Mouse (Mus musculus) bone marrow, adult 2 months (tissue): Measurements from ENCODE around the gene Rnf7. TPM values are rescaled to one million over a fixed set of nuclear protein-coding genes. Genes with fewer than 3 reads are reported as not detected.
"Not testable (repeated sequence)": the region's sequence is repeated elsewhere in the genome, so short reads cannot be mapped to it uniquely, and the experiment has no call there.

Source experiments
- H3K27ac ChIP-seq: fragments of 200-500 bp; 2 replicates; pipeline ENCODE4 v1.5.1; 2012; ENCODE audit warnings: low read depth, mild to moderate bottlenecking, control low read depth, inconsistent platforms, low read length; ENCODE audit not compliant: control insufficient read depth, poor library complexity, insufficient read depth
- H3K4me1 ChIP-seq: fragments of 200-500 bp; 2 replicates; pipeline ENCODE4 v1.6.1; 2011; ENCODE audit warnings: low read length; ENCODE audit not compliant: control insufficient read depth, insufficient read depth
- H3K4me3 ChIP-seq: fragments of 200-500 bp; replicated peaks from 2 replicates; pipeline ENCODE3; 2011; ENCODE audit warnings: mild to moderate bottlenecking, low read depth, low read length, control low read depth; ENCODE audit not compliant: control insufficient read depth
- CTCF ChIP-seq: fragments of 200-500 bp; IDR thresholded peaks from 2 replicates; pipeline ENCODE4 v1.5.1; 2011; ENCODE audit warnings: low read length, control low read depth; ENCODE audit not compliant: control insufficient read depth, insufficient read depth
- POLR2A ChIP-seq: fragments of 200-500 bp; IDR thresholded peaks from 2 replicates; pipeline ENCODE4 v1.6.1; 2011; ENCODE audit warnings: low read depth, mild to moderate bottlenecking, control low read depth, low read length, borderline replicate concordance; ENCODE audit not compliant: control insufficient read depth
- WGBS: fragments of 180-500 bp; shearing (Covaris S2); methylation state at CpG from one replicate; pipeline ENCODE4 v1.1.7; 2018; 5-methylcytosine and 5-hydroxymethylcytosine counted together
- polyA plus RNA-seq: library from polyadenylated mRNA; stranded (reverse); fragments of >200 nt; gene quantifications from 2 replicates; pipeline ENCODE4 v1.2.4, GENCODE M21; 2011; ENCODE audit warnings: low replicate concordance; ENCODE audit not compliant: missing spikeins, insufficient read depth, insufficient read length

Gene Rnf7
- polyA plus RNA-seq, 1 experiment = 62.2 TPM

DNA sequence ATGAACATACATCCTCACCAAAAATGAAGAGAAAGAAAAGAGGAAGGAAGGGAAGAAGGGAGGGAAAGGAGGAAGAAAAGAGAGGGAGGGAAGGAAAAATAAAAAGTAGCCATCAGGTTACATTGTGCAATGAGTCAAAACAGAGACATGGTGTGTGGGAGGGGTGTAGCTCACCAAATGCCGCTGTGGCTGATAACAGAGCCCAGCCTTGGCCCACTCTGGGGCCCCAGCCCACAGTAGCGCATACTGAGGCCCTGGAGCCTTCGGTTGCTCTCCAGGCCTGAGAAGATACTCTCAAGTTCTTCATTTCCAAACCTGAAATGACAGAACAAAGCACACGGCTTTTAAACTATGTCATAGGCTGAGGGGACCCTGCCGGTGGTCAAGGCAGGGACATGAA lies 35.8 kb upstream of the Rnf7 start:
- TF ChIP-seq CTCF = no peak
- TF ChIP-seq POLR2A = no peak
- WGBS = 45% methylated on average over 5 of the region's 5 CpGs
- Histone ChIP-seq H3K4me3 (no peak overlapping the region), H3K4me1 (peaks cover 3% of the 10 kb centered on the region; the same call in 1 of the 2 replicates), H3K27ac (no peak overlapping the region)

- Histone ChIP-seq H3K4me1 (no peaks in the 10 kb centered on the region), H3K4me3 (no peak overlapping the region), H3K27ac (no peak overlapping the region)
- whole genome bisulfite sequencing = 68% methylated on average over 10 of the region's 10 CpGs
- TF ChIP-seq POLR2A (no peak), CTCF (no peak)
Measured at GRCm38 (mm10) chr9:96506011-96506498, 27.6 kb upstream of the Rnf7 start.

- Histone ChIP-seq H3K27ac (no peak overlapping the region), H3K4me1 (no peaks in the 10 kb centered on the region), H3K4me3 (no peak overlapping the region)
- WGBS = 91% methylated on average over 4 of the region's 4 CpGs
- no peak for TF ChIP-seq CTCF
- no peak for TF ChIP-seq POLR2A
Measured at GRCm38 (mm10) chr9:96505156-96505555, 26.7 kb upstream of the Rnf7 start.

DNA sequence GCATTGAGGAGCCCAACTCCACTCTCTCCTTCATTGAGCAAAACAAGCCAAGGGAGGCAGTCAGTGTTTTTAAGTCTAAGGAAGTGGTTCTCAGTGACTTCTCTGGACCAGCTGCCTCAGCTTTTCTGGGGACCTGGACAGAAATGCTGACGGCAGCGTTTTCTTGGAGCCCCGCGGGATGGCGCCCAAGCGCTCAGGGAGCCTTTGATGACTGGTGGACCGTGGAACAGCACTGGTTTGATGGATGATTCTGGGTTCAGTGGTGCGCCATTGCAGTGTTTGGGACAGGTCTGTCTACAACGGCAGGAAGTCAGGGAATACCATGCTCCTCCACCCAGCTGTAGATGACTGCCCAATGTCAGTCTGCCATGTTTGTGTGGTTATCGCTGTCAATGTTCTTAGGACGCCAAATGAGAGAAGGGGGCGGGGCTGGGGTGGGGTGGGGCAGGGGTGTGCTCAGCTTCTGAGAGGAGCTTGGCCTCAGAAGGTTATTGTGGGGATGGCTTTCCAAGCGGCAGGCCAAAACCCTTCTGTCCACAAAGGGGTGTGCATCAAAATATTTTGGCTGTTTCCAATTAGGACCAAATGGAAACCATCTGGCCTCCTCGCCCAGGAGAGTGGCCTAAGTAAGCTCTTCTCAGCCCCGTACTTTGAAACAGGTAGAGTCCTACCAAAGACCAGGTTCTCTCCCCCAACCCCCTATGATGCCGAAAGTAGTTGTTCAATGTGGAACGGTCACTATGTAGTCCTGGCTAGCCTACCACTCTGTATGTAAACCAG lies 25.8 kb upstream of the Rnf7 start:
- no peak for TF ChIP-seq POLR2A
- no peak for TF ChIP-seq CTCF
- 85% methylated on average over 17 of the region's 17 CpGs for WGBS

GRCm38 (mm10) chr9:96502856-96503610 lies 24.6 kb upstream of the Rnf7 start:
- Histone ChIP-seq H3K27ac (no peak overlapping the region), H3K4me1 (no peaks in the 10 kb centered on the region), H3K4me3 (no peak overlapping the region)
- no peak for TF ChIP-seq CTCF
- no peak for TF ChIP-seq POLR2A
- 73% methylated on average over 6 of the region's 6 CpGs for WGBS

More for the DNA sequence above, 25.8 kb upstream of the Rnf7 start:
- Histone ChIP-seq H3K4me3 (no peak overlapping the region), H3K27ac (no peak overlapping the region), H3K4me1 (no peaks in the 10 kb centered on the region)

DNA sequence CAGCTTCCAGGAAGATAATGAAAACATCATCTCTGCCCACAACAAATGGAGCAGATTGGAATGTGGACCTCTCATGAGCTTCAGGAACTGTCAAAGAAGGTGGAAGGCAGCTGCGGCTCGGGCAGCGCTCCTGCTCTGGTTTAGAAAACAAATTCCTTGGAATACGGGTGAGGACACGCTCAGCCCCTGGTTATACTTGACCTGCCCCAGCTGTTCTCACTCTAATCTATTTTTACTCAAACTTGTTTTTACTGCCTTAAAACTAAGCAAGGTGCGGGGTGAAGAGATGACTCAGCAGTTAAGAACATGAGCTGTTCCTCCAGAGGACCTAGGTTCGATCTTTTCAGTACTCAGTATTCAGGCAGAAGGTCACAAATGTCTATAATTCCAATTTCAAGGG lies 22.7 kb upstream of the Rnf7 start:
- H3K4me1 ChIP-seq = no peaks in the 10 kb centered on the region
- no peak overlapping the region for H3K27ac ChIP-seq
- no peak overlapping the region for H3K4me3 ChIP-seq
- TF ChIP-seq CTCF = no peak
- TF ChIP-seq POLR2A = no peak
- 61% methylated on average over 7 of the region's 7 CpGs for WGBS

DNA sequence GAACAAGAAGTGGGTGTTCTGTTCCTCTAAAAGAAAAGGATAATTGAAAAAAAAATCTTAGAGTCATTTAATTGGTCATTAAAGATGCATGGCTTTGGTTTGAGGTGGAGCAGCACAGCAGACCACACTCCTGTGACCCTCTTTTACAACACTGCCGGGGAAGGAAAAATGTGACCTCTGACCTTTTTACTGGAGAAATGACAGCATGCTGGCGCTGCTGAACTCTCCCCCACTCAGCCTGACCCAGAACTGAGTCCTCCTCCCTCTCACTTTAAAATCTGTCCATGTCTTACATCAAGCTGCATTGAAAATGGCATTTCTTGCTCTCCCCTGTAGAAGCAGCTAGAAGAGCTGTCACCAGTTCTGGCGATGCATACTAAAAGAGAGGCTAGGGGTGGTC lies 14.7 kb upstream of the Rnf7 start:
- Histone ChIP-seq H3K4me3 (no peak overlapping the region), H3K27ac (no peak overlapping the region), H3K4me1 (no peaks in the 10 kb centered on the region; the same call in 1 of the 2 replicates)
- WGBS = 69% methylated on average over 3 of the region's 3 CpGs
- TF ChIP-seq POLR2A = no peak
- TF ChIP-seq CTCF = no peak

- 37% methylated on average over 12 of the region's 12 CpGs for WGBS
- no peak for TF ChIP-seq POLR2A
- TF ChIP-seq CTCF = peak; percentile 85
- Histone ChIP-seq H3K4me3 (no peak overlapping the region), H3K4me1 (no peaks in the 10 kb centered on the region; the same call in 1 of the 2 replicates), H3K27ac (no peak overlapping the region)
Measured at GRCm38 (mm10) chr9:96491810-96492209, 13.3 kb upstream of the Rnf7 start.

DNA sequence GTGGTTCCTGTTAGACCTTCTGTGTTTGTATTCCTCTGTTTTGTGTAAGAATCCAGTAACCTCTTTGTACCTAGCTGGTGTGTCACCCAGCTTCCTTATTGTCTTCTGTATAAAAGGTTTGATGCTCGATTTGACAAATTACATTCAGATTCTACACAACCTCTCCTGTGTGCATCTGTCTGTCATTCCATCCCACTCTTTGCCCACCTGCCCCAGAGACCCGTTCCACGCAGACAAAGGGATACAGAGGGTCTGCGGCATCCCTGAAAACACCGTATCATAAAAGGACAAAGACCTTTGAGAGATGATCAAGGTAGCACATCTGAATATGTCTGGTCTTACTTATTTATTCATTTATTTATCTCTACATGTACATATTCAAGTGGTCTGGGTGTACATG lies 9.4 kb upstream of the Rnf7 start:
- WGBS = 93% methylated on average over 5 of the region's 5 CpGs
- not testable (repeated sequence) for H3K4me1 ChIP-seq, H3K4me3 ChIP-seq, H3K27ac ChIP-seq
